Mouse (Mus musculus) G1E (cell line): ENCODE results near the gene Arl10. TPM values are rescaled to one million over a fixed set of nuclear protein-coding genes. Genes with fewer than 3 reads are reported as not detected.

Experiments used
- ATAC-seq: 2 replicates; pipeline ENCODE4 v1.8.0; 2016; ENCODE audit warnings: mild to moderate bottlenecking; ENCODE audit not compliant: insufficient number of reproducible peaks, poor library complexity, low FRiP score, severe bottlenecking; ENCODE audit errors: extremely low read depth
- DNase-seq: peaks from one replicate; pipeline ENCODE4 v3.0.0; 2012; ENCODE audit warnings: low spot score
- H3K27me3 ChIP-seq: 2 replicates; pipeline ENCODE4 v1.6.1; 2012; ENCODE audit warnings: mild to moderate bottlenecking, low read length, inconsistent platforms; ENCODE audit not compliant: insufficient read depth
- H3K36me3 ChIP-seq: replicated peaks from 2 replicates; pipeline ENCODE3; 2012; ENCODE audit warnings: mild to moderate bottlenecking, inconsistent platforms
- H3K4me1 ChIP-seq: 2 replicates; pipeline ENCODE4 v1.6.1; 2012; ENCODE audit warnings: low read depth, low read length, inconsistent platforms, mixed read lengths; ENCODE audit not compliant: insufficient read depth
- H3K4me3 ChIP-seq: 2 replicates; pipeline ENCODE4 v1.5.1; 2012; ENCODE audit warnings: low read depth, mild to moderate bottlenecking, inconsistent platforms, low read length, moderate library complexity, mixed read lengths
- H3K9me3 ChIP-seq: replicated peaks from 2 replicates; pipeline ENCODE4 v1.6.1; 2012; ENCODE audit warnings: inconsistent platforms
- CTCF ChIP-seq: IDR thresholded peaks from 2 replicates; pipeline ENCODE4 v1.5.1; 2012; ENCODE audit warnings: low read depth, low read length, inconsistent platforms, mixed read lengths
- GATA1 ChIP-seq: IDR thresholded peaks from 2 replicates; pipeline ENCODE4 v1.6.1; 2012; ENCODE audit warnings: borderline replicate concordance, low read length, inconsistent platforms, mixed read lengths
- GATA2 ChIP-seq: IDR thresholded peaks from 2 replicates; pipeline ENCODE4 v1.6.1; 2012; ENCODE audit warnings: low read depth, low read length, inconsistent platforms, borderline replicate concordance
- POLR2AphosphoS5 ChIP-seq: IDR thresholded peaks from 2 replicates; pipeline ENCODE4 v1.6.1; 2012; ENCODE audit warnings: low read depth, low read length, inconsistent platforms; ENCODE audit not compliant: insufficient replicate concordance
- TAL1 ChIP-seq: conservative IDR thresholded peaks from 2 replicates; pipeline ENCODE4 v1.6.1; 2012; ENCODE audit warnings: low read depth, low read length, inconsistent platforms, mixed read lengths
- polyA plus RNA-seq: library from polyadenylated mRNA; stranded (reverse); fragments of >175 nt; gene quantifications from 2 replicates; pipeline ENCODE4 v1.2.3, GENCODE M21; 2012
- total RNA-seq, 2 experiments: library from RNA; stranded (forward) in 1 of 2; stranded (reverse) in 1 of 2; fragments of 200-1000 nt in 1 of 2; fragments of >200 nt in 1 of 2; fragmentation: Nextera tagmentation in 1 of 2; gene quantifications; 2 replicates each; pipeline ENCODE4 v1.2.3; 2014 to 2017

The Arl10 gene
- total and polyA plus RNA-seq, 3 experiments, result 11.8 to 20.8 (median 14.3) TPM

- no peak for TF ChIP-seq GATA1
- TF ChIP-seq TAL1, result no peak
- TF ChIP-seq GATA2, result no peak
- no peak for TF ChIP-seq CTCF
- TF ChIP-seq POLR2AphosphoS5, result no peak
- Histone ChIP-seq H3K27me3 (peaks cover 2% of the 10 kb centered on the region; the same call in 1 of the 2 replicates), H3K4me3 (peak overlapping the region; percentile 99), H3K9me3 (no peaks in the 10 kb centered on the region), H3K36me3 (peaks cover 28% of the 10 kb centered on the region), H3K4me1 (peaks cover 31% of the 10 kb centered on the region)
- no peak for ATAC-seq
- DNase-seq, result peak; percentile 25
Observed at GRCm38 (mm10) chr13:54621960-54622521, 47.2 kb downstream of the Arl10 start.

GRCm38 (mm10) chr13:54629128-54629527 is 54.3 kb downstream of the Arl10 start:
- Histone ChIP-seq H3K4me1 (peaks cover 15% of the 10 kb centered on the region), H3K36me3 (peaks cover 68% of the 10 kb centered on the region), H3K27me3 (no peaks in the 10 kb centered on the region), H3K9me3 (no peaks in the 10 kb centered on the region), H3K4me3 (no peak overlapping the region)
- no peak for TF ChIP-seq POLR2AphosphoS5
- TF ChIP-seq TAL1, result no peak
- no peak for TF ChIP-seq GATA1
- TF ChIP-seq CTCF, result no peak
- no peak for TF ChIP-seq GATA2
- ATAC-seq (no peak), DNase-seq (no peak)

Other genes starting within 250 kb of the Arl10 start
- gene Cplx2, start 203.7 kb upstream of the Arl10 start, total RNA-seq (2014; fragmentation: Nextera tagmentation), result not detected in 2 replicates
- gene Cplx2, start 203.7 kb upstream of the Arl10 start, total RNA-seq (2017), result not detected in 2 replicates
- gene Cplx2, start 203.7 kb upstream of the Arl10 start, polyA plus RNA-seq, result not detected in 2 replicates
- gene Thoc3, start 106.2 kb upstream of the Arl10 start, total RNA-seq (2014; fragmentation: Nextera tagmentation), result 65.0 and 76.5 TPM in 2 replicates
- 73.4 and 73.7 TPM in 2 replicates for gene Thoc3, start 106.2 kb upstream of the Arl10 start, total RNA-seq (2017)
- gene Thoc3, start 106.2 kb upstream of the Arl10 start, polyA plus RNA-seq, result 179 and 186 TPM in 2 replicates
- gene Simc1, start 71.2 kb upstream of the Arl10 start, total RNA-seq (2014; fragmentation: Nextera tagmentation), result 27.1 and 34.7 TPM in 2 replicates
- gene Simc1, start 71.2 kb upstream of the Arl10 start, total RNA-seq (2017), result 5.8 and 6.0 TPM in 2 replicates
- 1.1 and 1.4 TPM in 2 replicates for gene Simc1, start 71.2 kb upstream of the Arl10 start, polyA plus RNA-seq
- gene 4833439L19Rik, start 9.6 kb upstream of the Arl10 start, total RNA-seq (2014; fragmentation: Nextera tagmentation), result 59.2 and 61.9 TPM in 2 replicates
- 37.3 and 40.4 TPM in 2 replicates for gene 4833439L19Rik, start 9.6 kb upstream of the Arl10 start, total RNA-seq (2017)
- 32.8 and 36.9 TPM in 2 replicates for gene 4833439L19Rik, start 9.6 kb upstream of the Arl10 start, polyA plus RNA-seq
- gene Nop16, start 15.1 kb downstream of the Arl10 start, total RNA-seq (2014; fragmentation: Nextera tagmentation), result 64.7 and 76.0 TPM in 2 replicates
- gene Nop16, start 15.1 kb downstream of the Arl10 start, total RNA-seq (2017), result 59.4 and 65.7 TPM in 2 replicates
- gene Nop16, start 15.1 kb downstream of the Arl10 start, polyA plus RNA-seq, result 63.8 and 65.1 TPM in 2 replicates
- gene Higd2a, start 15.2 kb downstream of the Arl10 start, total RNA-seq (2014; fragmentation: Nextera tagmentation), result 74.0 and 79.3 TPM in 2 replicates
- gene Higd2a, start 15.2 kb downstream of the Arl10 start, total RNA-seq (2017), result 65.2 and 67.7 TPM in 2 replicates
- 26.4 and 84.5 TPM in 2 replicates for gene Higd2a, start 15.2 kb downstream of the Arl10 start, polyA plus RNA-seq
- gene Cltb, start 36.3 kb downstream of the Arl10 start, total RNA-seq (2014; fragmentation: Nextera tagmentation), result 8.7 and 9.2 TPM in 2 replicates
- 29.6 and 33.6 TPM in 2 replicates for gene Cltb, start 36.3 kb downstream of the Arl10 start, total RNA-seq (2017)
- gene Cltb, start 36.3 kb downstream of the Arl10 start, polyA plus RNA-seq, result 49.8 TPM in 2 replicates
- 80.9 and 87.6 TPM in 2 replicates for gene Faf2, start 46.8 kb downstream of the Arl10 start, total RNA-seq (2014; fragmentation: Nextera tagmentation)
- 35.9 and 47.9 TPM in 2 replicates for gene Faf2, start 46.8 kb downstream of the Arl10 start, total RNA-seq (2017)
- 12.9 and 14.5 TPM in 2 replicates for gene Faf2, start 46.8 kb downstream of the Arl10 start, polyA plus RNA-seq
- gene Rnf44, start 118.9 kb downstream of the Arl10 start, total RNA-seq (2014; fragmentation: Nextera tagmentation), result 81.9 and 86.2 TPM in 2 replicates
- gene Rnf44, start 118.9 kb downstream of the Arl10 start, total RNA-seq (2017), result 12.3 and 13.5 TPM in 2 replicates
- gene Rnf44, start 118.9 kb downstream of the Arl10 start, polyA plus RNA-seq, result 304 and 332 TPM in 2 replicates
- not detected in 2 replicates for gene Cdhr2, start 126.4 kb downstream of the Arl10 start, total RNA-seq (2014; fragmentation: Nextera tagmentation)
- not detected in 2 replicates for gene Cdhr2, start 126.4 kb downstream of the Arl10 start, total RNA-seq (2017)
- not detected in 2 replicates for gene Cdhr2, start 126.4 kb downstream of the Arl10 start, polyA plus RNA-seq
- gene Gprin1, start 174.9 kb downstream of the Arl10 start, total RNA-seq (2014; fragmentation: Nextera tagmentation), result not detected in 2 replicates
- 0.05 and 0.06 TPM in 2 replicates for gene Gprin1, start 174.9 kb downstream of the Arl10 start, total RNA-seq (2017)
- gene Gprin1, start 174.9 kb downstream of the Arl10 start, polyA plus RNA-seq, result not detected in 2 replicates
- not detected in 2 replicates for gene Sncb, start 191.6 kb downstream of the Arl10 start, total RNA-seq (2014; fragmentation: Nextera tagmentation)
- not detected in 2 replicates for gene Sncb, start 191.6 kb downstream of the Arl10 start, total RNA-seq (2017)
- not detected in 2 replicates for gene Sncb, start 191.6 kb downstream of the Arl10 start, polyA plus RNA-seq
- not detected in 2 replicates for gene Eif4e1b, start 209.0 kb downstream of the Arl10 start, total RNA-seq (2014; fragmentation: Nextera tagmentation)
- 0.05 TPM in 1 of 2 replicates, not detected in the other for gene Eif4e1b, start 209.0 kb downstream of the Arl10 start, total RNA-seq (2017)
- gene Eif4e1b, start 209.0 kb downstream of the Arl10 start, polyA plus RNA-seq, result not detected in 2 replicates
- 1.6 and 1.7 TPM in 2 replicates for gene Tspan17, start 214.4 kb downstream of the Arl10 start, total RNA-seq (2014; fragmentation: Nextera tagmentation)
- gene Tspan17, start 214.4 kb downstream of the Arl10 start, total RNA-seq (2017), result 1.1 and 2.0 TPM in 2 replicates
- 0.43 and 0.44 TPM in 2 replicates for gene Tspan17, start 214.4 kb downstream of the Arl10 start, polyA plus RNA-seq